Mouse (Mus musculus): Measurements from ENCODE around the gene Car5a. TPM values are rescaled to one million over a fixed set of nuclear protein-coding genes. Genes with fewer than 3 reads are reported as not detected.

Gene Car5a
- polyA plus RNA-seq, 1 experiment from 2014 or later = not detected

- no peaks in the 10 kb centered on the region for H3K9me3 ChIP-seq
- H3K4me1 ChIP-seq = peaks cover 44% of the 10 kb centered on the region
- 0 out of 2 replicates have a peak overlapping the region, but pooled peaks have one; percentile 40 for H3K27ac ChIP-seq
- DNase-seq (ENCODE audit: extremely low spot score, low spot score) = no peak
- no peaks in the 10 kb centered on the region for H3K27me3 ChIP-seq (ENCODE audit: poor library complexity, severe bottlenecking)
- peaks cover 46% of the 10 kb centered on the region for H3K36me3 ChIP-seq (replicated peaks)
- peak overlapping the region; percentile 97 for H3K4me3 ChIP-seq
Observed at GRCm38 (mm10) chr8:121952122-121952521, 7.4 kb upstream of the Car5a start.

- DNase-seq (ENCODE audit: extremely low spot score, low spot score) = no peak
- Histone ChIP-seq H3K4me1 (peaks cover 49% of the 10 kb centered on the region), H3K36me3 (replicated peaks) (peaks cover 41% of the 10 kb centered on the region), H3K27ac (peak overlapping the region; percentile 96), H3K9me3 (no peaks in the 10 kb centered on the region), H3K27me3 (ENCODE audit: poor library complexity, severe bottlenecking) (no peaks in the 10 kb centered on the region; the same call in 1 of the 2 replicates), H3K4me3 (peak overlapping the region; percentile 97)
- WGBS = 47% methylated on average over 7 of the region's 7 CpGs
Observed at GRCm38 (mm10) chr8:121951656-121952009, 6.9 kb upstream of the Car5a start.

- H3K4me1 ChIP-seq = peaks cover 52% of the 10 kb centered on the region
- peak; percentile 46 for DNase-seq (ENCODE audit: extremely low spot score, low spot score)
- H3K27ac ChIP-seq = peak overlapping the region; percentile 96
- H3K27me3 ChIP-seq (ENCODE audit: poor library complexity, severe bottlenecking) = no peaks in the 10 kb centered on the region; the same call in 1 of the 2 replicates
- WGBS = 3% methylated on average over 97 of the region's 97 CpGs
- H3K9me3 ChIP-seq = no peaks in the 10 kb centered on the region
- peak overlapping the region; percentile 97 for H3K4me3 ChIP-seq
- peaks cover 34% of the 10 kb centered on the region for H3K36me3 ChIP-seq (replicated peaks)
Observed at GRCm38 (mm10) chr8:121950749-121951655, 6.3 kb upstream of the Car5a start.

- Histone ChIP-seq H3K36me3 (replicated peaks) (peaks cover 27% of the 10 kb centered on the region), H3K4me3 (peak overlapping the region; percentile 97), H3K9me3 (no peaks in the 10 kb centered on the region), H3K27me3 (ENCODE audit: poor library complexity, severe bottlenecking) (no peaks in the 10 kb centered on the region; the same call in 1 of the 2 replicates), H3K4me1 (peaks cover 52% of the 10 kb centered on the region), H3K27ac (peak overlapping the region; percentile 96)
- DNase-seq (ENCODE audit: extremely low spot score, low spot score) = peak; percentile 96
- WGBS = under 1% methylated on average over 65 of the region's 66 CpGs
Observed at GRCm38 (mm10) chr8:121949941-121950748, 5.4 kb upstream of the Car5a start.

- WGBS = 64% methylated on average over 6 of the region's 6 CpGs
- Histone ChIP-seq H3K27ac (peak within 1 kb of the TSS; percentile 96), H3K36me3 (replicated peaks) (peaks cover 19% of the 10 kb centered on the region), H3K27me3 (ENCODE audit: poor library complexity, severe bottlenecking) (no peaks in the 10 kb centered on the region; the same call in 1 of the 2 replicates), H3K4me1 (peaks cover 52% of the 10 kb centered on the region), H3K4me3 (peak within 1 kb of the TSS; percentile 97), H3K9me3 (no peaks in the 10 kb centered on the region)
- no peak for DNase-seq (ENCODE audit: extremely low spot score, low spot score)
Observed at GRCm38 (mm10) chr8:121949222-121949800, 4.6 kb upstream of the Car5a start, which contains the start of gene Banp. Banp (plus strand) TSS chr8:121949750.

GRCm38 (mm10) chr8:121948321-121949145 is 3.8 kb upstream of the Car5a start:
- H3K4me3 ChIP-seq = peak overlapping the region; percentile 52
- H3K4me1 ChIP-seq = peaks cover 52% of the 10 kb centered on the region
- H3K27me3 ChIP-seq (ENCODE audit: poor library complexity, severe bottlenecking) = no peaks in the 10 kb centered on the region; the same call in 1 of the 2 replicates
- peak overlapping the region; percentile 92 for H3K27ac ChIP-seq
- peaks cover 11% of the 10 kb centered on the region for H3K36me3 ChIP-seq (replicated peaks)
- 62% methylated on average over 19 of the region's 19 CpGs for WGBS
- no peaks in the 10 kb centered on the region for H3K9me3 ChIP-seq
- DNase-seq (ENCODE audit: extremely low spot score, low spot score) = no peak

GRCm38 (mm10) chr8:121947753-121948141 is 3.0 kb upstream of the Car5a start:
- Histone ChIP-seq H3K36me3 (replicated peaks) (peaks cover 3% of the 10 kb centered on the region), H3K27me3 (ENCODE audit: poor library complexity, severe bottlenecking) (no peaks in the 10 kb centered on the region; the same call in 1 of the 2 replicates), H3K4me3 (peak overlapping the region; percentile 52), H3K4me1 (peaks cover 49% of the 10 kb centered on the region), H3K9me3 (no peaks in the 10 kb centered on the region), H3K27ac (peak overlapping the region; percentile 92)
- WGBS = under 1% methylated on average over 18 of the region's 18 CpGs
- peak; percentile 94 for DNase-seq (ENCODE audit: extremely low spot score, low spot score)

- DNase-seq (ENCODE audit: extremely low spot score, low spot score) = no peak
- Histone ChIP-seq H3K4me1 (peaks cover 44% of the 10 kb centered on the region), H3K27ac (peak overlapping the region; percentile 92)
Observed at GRCm38 (mm10) chr8:121947047-121947752, 2.5 kb upstream of the Car5a start.

GRCm38 (mm10) chr8:121946351-121946750 is 1.6 kb upstream of the Car5a start:
- peak overlapping the region; percentile 92; the same call in 1 of the 2 replicates for H3K27ac ChIP-seq
- WGBS = 83% methylated on average over 7 of the region's 7 CpGs
- no peaks in the 10 kb centered on the region; the same call in 1 of the 2 replicates for H3K27me3 ChIP-seq (ENCODE audit: poor library complexity, severe bottlenecking)
- no peak overlapping the region for H3K4me3 ChIP-seq
- H3K4me1 ChIP-seq = peaks cover 35% of the 10 kb centered on the region
- no peaks in the 10 kb centered on the region for H3K9me3 ChIP-seq
- no peaks in the 10 kb centered on the region for H3K36me3 ChIP-seq (replicated peaks)
- DNase-seq (ENCODE audit: extremely low spot score, low spot score) = no peak

More at GRCm38 (mm10) chr8:121947047-121947752, 2.5 kb upstream of the Car5a start:
- Histone ChIP-seq H3K27me3 (ENCODE audit: poor library complexity, severe bottlenecking) (no peaks in the 10 kb centered on the region; the same call in 1 of the 2 replicates), H3K9me3 (no peaks in the 10 kb centered on the region), H3K4me3 (peak overlapping the region; percentile 52), H3K36me3 (replicated peaks) (no peaks in the 10 kb centered on the region)
- 28% methylated on average over 19 of the region's 19 CpGs for WGBS

- Histone ChIP-seq H3K4me3 (no peak overlapping the region), H3K27me3 (ENCODE audit: poor library complexity, severe bottlenecking) (no peaks in the 10 kb centered on the region; the same call in 1 of the 2 replicates), H3K9me3 (no peaks in the 10 kb centered on the region), H3K36me3 (replicated peaks) (no peaks in the 10 kb centered on the region), H3K4me1 (peaks cover 24% of the 10 kb centered on the region), H3K27ac (no peak overlapping the region)
- WGBS = 86% methylated on average over 8 of the region's 8 CpGs
- DNase-seq (ENCODE audit: extremely low spot score, low spot score) = no peak
Observed at GRCm38 (mm10) chr8:121943716-121944115, 988 bp downstream of the Car5a start.

- Histone ChIP-seq H3K4me1 (peaks cover 18% of the 10 kb centered on the region), H3K27ac (no peak overlapping the region)
Observed at GRCm38 (mm10) chr8:121943057-121943540, 1.6 kb downstream of the Car5a start.

More at GRCm38 (mm10) chr8:121943057-121943540, 1.6 kb downstream of the Car5a start:
- H3K27me3 ChIP-seq (ENCODE audit: poor library complexity, severe bottlenecking) = no peaks in the 10 kb centered on the region; the same call in 1 of the 2 replicates
- 56% methylated on average over 2 of the region's 2 CpGs for WGBS
- H3K9me3 ChIP-seq = no peaks in the 10 kb centered on the region
- no peak for DNase-seq (ENCODE audit: extremely low spot score, low spot score)
- H3K36me3 ChIP-seq (replicated peaks) = no peaks in the 10 kb centered on the region
- no peak overlapping the region for H3K4me3 ChIP-seq

Data from forebrain, embryonic 10.5 days (tissue).